Mouse (Mus musculus): ENCODE measurements around the gene Clstn1. TPM values are rescaled to one million over a fixed set of nuclear protein-coding genes. Genes with fewer than 3 reads are reported as not detected.

Clstn1 gene
- polyA plus RNA-seq, 1 experiment from 2014 or later = 60.4 TPM

- H3K9me3 ChIP-seq (ENCODE audit: control insufficient read depth, low read length) = no peaks in the 10 kb centered on the region
- WGBS = 59% methylated on average over 9 of the region's 9 CpGs
- H3K4me1 ChIP-seq (ENCODE audit: control insufficient read depth, insufficient read depth, low read depth, low read length) = peaks cover 2% of the 10 kb centered on the region; the same call in 1 of the 2 replicates
- no peak overlapping the region for H3K4me3 ChIP-seq (ENCODE audit: low read length)
- no peaks in the 10 kb centered on the region for H3K27me3 ChIP-seq (replicated peaks; ENCODE audit: control insufficient read depth, insufficient read depth, low read length)
- H3K4me2 ChIP-seq (ENCODE audit: low read length) = no peak overlapping the region
- H3K9ac ChIP-seq (ENCODE audit: low read depth, low read length) = no peak overlapping the region
- H3K27ac ChIP-seq (ENCODE audit: low read depth, low read length) = no peak overlapping the region
- peaks cover 23% of the 10 kb centered on the region for H3K36me3 ChIP-seq (ENCODE audit: control insufficient read depth, insufficient read depth, low read length)
- no peak for ATAC-seq
These were observed 42.5 kb downstream of the Clstn1 start for GRCm38 (mm10) chr4:149628810-149629209.

- no peak for ATAC-seq
- no peaks in the 10 kb centered on the region for H3K4me1 ChIP-seq (ENCODE audit: control insufficient read depth, insufficient read depth, low read depth, low read length)
- H3K36me3 ChIP-seq (ENCODE audit: control insufficient read depth, insufficient read depth, low read length) = peaks cover 32% of the 10 kb centered on the region
- no peak overlapping the region for H3K27ac ChIP-seq (ENCODE audit: low read depth, low read length)
- no peaks in the 10 kb centered on the region for H3K27me3 ChIP-seq (replicated peaks; ENCODE audit: control insufficient read depth, insufficient read depth, low read length)
- 87% methylated on average over 9 of the region's 9 CpGs for WGBS
- no peak overlapping the region for H3K4me3 ChIP-seq (ENCODE audit: low read length)
- no peaks in the 10 kb centered on the region for H3K9me3 ChIP-seq (ENCODE audit: control insufficient read depth, low read length)
- no peak overlapping the region for H3K4me2 ChIP-seq (ENCODE audit: low read length)
- no peak overlapping the region for H3K9ac ChIP-seq (ENCODE audit: low read depth, low read length)
These were observed 46.5 kb downstream of the Clstn1 start for GRCm38 (mm10) chr4:149632670-149633307.

DNA sequence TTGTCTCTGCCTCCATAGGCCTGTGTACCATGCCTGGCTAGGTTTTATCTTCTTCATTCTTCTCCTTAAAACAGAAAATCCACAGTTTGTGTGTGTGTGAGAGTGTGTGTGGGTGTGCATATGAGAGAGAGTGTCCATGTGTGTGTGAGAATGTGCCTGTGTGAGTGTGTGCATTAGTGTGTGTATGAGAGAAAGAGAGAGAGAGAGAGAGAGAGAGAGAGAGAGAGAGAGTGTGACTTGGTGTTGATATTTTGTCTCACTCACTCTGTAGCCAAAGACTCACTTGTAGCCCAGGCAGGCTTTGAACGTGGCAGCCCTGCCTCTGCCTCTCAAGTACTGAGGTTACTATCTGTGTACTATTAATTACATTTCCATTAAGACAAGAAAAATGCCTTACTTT lies 47.9 kb downstream of the Clstn1 start:
- peaks cover 43% of the 10 kb centered on the region for H3K36me3 ChIP-seq (ENCODE audit: control insufficient read depth, insufficient read depth, low read length)
- no peak overlapping the region for H3K4me3 ChIP-seq (ENCODE audit: low read length)
- no peaks in the 10 kb centered on the region for H3K9me3 ChIP-seq (ENCODE audit: control insufficient read depth, low read length)
- no peaks in the 10 kb centered on the region for H3K27me3 ChIP-seq (replicated peaks; ENCODE audit: control insufficient read depth, insufficient read depth, low read length)
- no peak overlapping the region for H3K27ac ChIP-seq (ENCODE audit: low read depth, low read length)
- H3K4me2 ChIP-seq (ENCODE audit: low read length) = no peak overlapping the region
- no peak overlapping the region for H3K9ac ChIP-seq (ENCODE audit: low read depth, low read length)
- 100% methylated on average over 1 of the region's 1 CpGs for WGBS
- ATAC-seq = no peak
- H3K4me1 ChIP-seq (ENCODE audit: control insufficient read depth, insufficient read depth, low read depth, low read length) = no peaks in the 10 kb centered on the region

- H3K4me1 ChIP-seq (ENCODE audit: control insufficient read depth, insufficient read depth, low read depth, low read length) = no peaks in the 10 kb centered on the region
- peaks cover 45% of the 10 kb centered on the region for H3K36me3 ChIP-seq (ENCODE audit: control insufficient read depth, insufficient read depth, low read length)
- no peaks in the 10 kb centered on the region for H3K9me3 ChIP-seq (ENCODE audit: control insufficient read depth, low read length)
- no peak overlapping the region for H3K4me2 ChIP-seq (ENCODE audit: low read length)
- no peak overlapping the region for H3K27ac ChIP-seq (ENCODE audit: low read depth, low read length)
- H3K9ac ChIP-seq (ENCODE audit: low read depth, low read length) = no peak overlapping the region
- H3K27me3 ChIP-seq (replicated peaks; ENCODE audit: control insufficient read depth, insufficient read depth, low read length) = no peaks in the 10 kb centered on the region
- ATAC-seq = no peak
- no peak overlapping the region for H3K4me3 ChIP-seq (ENCODE audit: low read length)
- WGBS = 92% methylated on average over 11 of the region's 11 CpGs
These were observed 48.7 kb downstream of the Clstn1 start for GRCm38 (mm10) chr4:149634966-149635365.

DNA sequence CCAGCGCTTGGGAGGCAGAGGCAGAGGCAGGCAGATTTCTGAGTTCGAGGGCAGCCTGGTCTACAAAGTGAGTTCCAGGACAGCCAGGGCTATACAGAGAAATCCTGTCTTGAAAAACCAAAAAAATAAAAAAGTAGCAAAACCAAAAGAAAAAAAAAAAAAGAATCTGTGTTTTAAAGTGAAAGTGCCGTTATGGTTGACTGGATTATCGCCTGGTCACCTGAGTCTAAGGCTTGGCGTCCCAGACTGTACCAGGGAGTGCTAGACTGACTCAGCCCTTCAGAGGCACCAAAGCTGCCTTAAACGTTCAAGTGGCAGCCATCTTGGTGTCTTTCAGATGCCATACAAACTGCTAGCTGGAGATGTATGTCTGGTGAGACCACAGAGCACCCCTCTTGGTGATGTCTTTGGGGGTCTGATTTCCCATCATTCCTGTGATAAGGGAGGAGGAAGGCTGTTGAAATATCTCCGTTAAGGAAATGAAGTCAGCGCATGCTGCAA lies 49.7 kb downstream of the Clstn1 start:
- WGBS = 93% methylated on average over 8 of the region's 8 CpGs
- no peak overlapping the region for H3K27ac ChIP-seq (ENCODE audit: low read depth, low read length)
- no peak overlapping the region for H3K9ac ChIP-seq (ENCODE audit: low read depth, low read length)
- no peak overlapping the region for H3K4me3 ChIP-seq (ENCODE audit: low read length)
- H3K4me1 ChIP-seq (ENCODE audit: control insufficient read depth, insufficient read depth, low read depth, low read length) = no peaks in the 10 kb centered on the region
- ATAC-seq = no peak
- H3K9me3 ChIP-seq (ENCODE audit: control insufficient read depth, low read length) = no peaks in the 10 kb centered on the region
- H3K27me3 ChIP-seq (replicated peaks; ENCODE audit: control insufficient read depth, insufficient read depth, low read length) = no peaks in the 10 kb centered on the region
- no peak overlapping the region for H3K4me2 ChIP-seq (ENCODE audit: low read length)
- peaks cover 49% of the 10 kb centered on the region for H3K36me3 ChIP-seq (ENCODE audit: control insufficient read depth, insufficient read depth, low read length)

- ATAC-seq = no peak
These were observed 51.7 kb downstream of the Clstn1 start for GRCm38 (mm10) chr4:149637942-149638341.

DNA sequence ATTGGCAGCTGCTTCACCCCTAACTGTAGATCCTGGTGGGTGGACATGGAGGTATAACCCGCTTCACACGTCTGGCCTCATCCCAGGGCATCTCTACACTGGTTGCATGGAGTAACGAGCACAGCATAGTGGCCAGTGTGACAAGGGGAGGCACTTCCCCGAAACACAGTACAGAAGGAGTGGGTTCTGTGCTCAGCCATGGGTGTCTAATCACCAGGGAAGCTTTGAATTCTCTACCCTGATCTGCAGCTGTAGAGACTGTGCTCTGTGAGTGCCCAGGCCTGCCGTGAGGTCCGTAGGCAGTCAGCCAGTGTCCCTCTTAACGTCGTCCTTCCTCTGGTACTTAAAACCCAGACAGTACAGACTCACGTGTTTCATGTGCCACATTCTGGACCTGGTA lies 54.6 kb downstream of the Clstn1 start:
- H3K9me3 ChIP-seq (ENCODE audit: control insufficient read depth, low read length) = no peaks in the 10 kb centered on the region
- H3K27me3 ChIP-seq (replicated peaks; ENCODE audit: control insufficient read depth, insufficient read depth, low read length) = no peaks in the 10 kb centered on the region
- no peak overlapping the region for H3K4me3 ChIP-seq (ENCODE audit: low read length)
- WGBS = 76% methylated on average over 9 of the region's 9 CpGs
- no peak for ATAC-seq
- no peak overlapping the region for H3K27ac ChIP-seq (ENCODE audit: low read depth, low read length)
- H3K36me3 ChIP-seq (ENCODE audit: control insufficient read depth, insufficient read depth, low read length) = peaks cover 49% of the 10 kb centered on the region
- no peaks in the 10 kb centered on the region for H3K4me1 ChIP-seq (ENCODE audit: control insufficient read depth, insufficient read depth, low read depth, low read length)
- H3K4me2 ChIP-seq (ENCODE audit: low read length) = no peak overlapping the region
- H3K9ac ChIP-seq (ENCODE audit: low read depth, low read length) = no peak overlapping the region

More at GRCm38 (mm10) chr4:149637942-149638341, 51.7 kb downstream of the Clstn1 start:
- Histone ChIP-seq H3K4me1 (ENCODE audit: control insufficient read depth, insufficient read depth, low read depth, low read length) (no peaks in the 10 kb centered on the region), H3K27ac (ENCODE audit: low read depth, low read length) (no peak overlapping the region), H3K36me3 (ENCODE audit: control insufficient read depth, insufficient read depth, low read length) (peaks cover 42% of the 10 kb centered on the region), H3K27me3 (replicated peaks; ENCODE audit: control insufficient read depth, insufficient read depth, low read length) (no peaks in the 10 kb centered on the region), H3K4me2 (ENCODE audit: low read length) (no peak overlapping the region), H3K4me3 (ENCODE audit: low read length) (no peak overlapping the region), H3K9me3 (ENCODE audit: control insufficient read depth, low read length) (no peaks in the 10 kb centered on the region), H3K9ac (ENCODE audit: low read depth, low read length) (no peak overlapping the region)
- WGBS = 91% methylated on average over 7 of the region's 7 CpGs

- no peak overlapping the region for H3K4me2 ChIP-seq (ENCODE audit: low read length)
- no peak for ATAC-seq
- 72% methylated on average over 8 of the region's 8 CpGs for WGBS
- peaks cover 54% of the 10 kb centered on the region for H3K36me3 ChIP-seq (ENCODE audit: control insufficient read depth, insufficient read depth, low read length)
- no peak overlapping the region for H3K27ac ChIP-seq (ENCODE audit: low read depth, low read length)
- no peaks in the 10 kb centered on the region for H3K27me3 ChIP-seq (replicated peaks; ENCODE audit: control insufficient read depth, insufficient read depth, low read length)
- no peaks in the 10 kb centered on the region for H3K4me1 ChIP-seq (ENCODE audit: control insufficient read depth, insufficient read depth, low read depth, low read length)
- no peak overlapping the region for H3K4me3 ChIP-seq (ENCODE audit: low read length)
- no peak overlapping the region for H3K9ac ChIP-seq (ENCODE audit: low read depth, low read length)
- H3K9me3 ChIP-seq (ENCODE audit: control insufficient read depth, low read length) = no peaks in the 10 kb centered on the region
These were observed 55.1 kb downstream of the Clstn1 start for GRCm38 (mm10) chr4:149641400-149641799.

DNA sequence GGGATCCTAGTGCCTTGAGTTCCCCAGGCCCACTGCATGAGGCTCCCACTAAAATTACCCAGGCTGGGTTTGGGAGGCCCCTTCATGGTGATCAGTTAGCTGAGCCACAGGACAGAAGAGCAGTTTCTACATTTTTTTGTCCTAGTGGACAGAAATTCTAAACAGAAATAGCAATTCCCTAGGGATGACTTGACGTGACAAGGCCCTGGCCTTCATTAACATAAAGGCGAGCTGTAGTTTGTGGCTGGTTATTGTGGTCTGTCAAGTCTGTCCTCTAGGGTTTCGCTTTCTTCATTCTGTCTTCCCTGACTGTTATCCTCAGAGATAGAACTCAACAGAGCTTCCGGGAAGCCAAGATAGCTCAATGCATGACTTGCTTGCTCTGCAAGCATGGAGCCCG lies 55.7 kb downstream of the Clstn1 start:
- Histone ChIP-seq H3K4me1 (ENCODE audit: control insufficient read depth, insufficient read depth, low read depth, low read length) (no peaks in the 10 kb centered on the region), H3K4me3 (ENCODE audit: low read length) (no peak overlapping the region), H3K27me3 (replicated peaks; ENCODE audit: control insufficient read depth, insufficient read depth, low read length) (no peaks in the 10 kb centered on the region), H3K36me3 (ENCODE audit: control insufficient read depth, insufficient read depth, low read length) (peaks cover 58% of the 10 kb centered on the region), H3K9ac (ENCODE audit: low read depth, low read length) (no peak overlapping the region), H3K27ac (ENCODE audit: low read depth, low read length) (no peak overlapping the region), H3K4me2 (ENCODE audit: low read length) (no peak overlapping the region), H3K9me3 (ENCODE audit: control insufficient read depth, low read length) (no peaks in the 10 kb centered on the region)
- no peak for ATAC-seq
- 75% methylated on average over 5 of the region's 5 CpGs for WGBS
